Mouse (Mus musculus) urinary bladder, postnatal 10 days (tissue): ENCODE data around the gene Zdhhc7.

ENCODE experiments used
- DNase-seq: peaks from one replicate; pipeline ENCODE4 v3.0.0; 2022; ENCODE audit warnings: low spot score

Zdhhc7 gene

DNA sequence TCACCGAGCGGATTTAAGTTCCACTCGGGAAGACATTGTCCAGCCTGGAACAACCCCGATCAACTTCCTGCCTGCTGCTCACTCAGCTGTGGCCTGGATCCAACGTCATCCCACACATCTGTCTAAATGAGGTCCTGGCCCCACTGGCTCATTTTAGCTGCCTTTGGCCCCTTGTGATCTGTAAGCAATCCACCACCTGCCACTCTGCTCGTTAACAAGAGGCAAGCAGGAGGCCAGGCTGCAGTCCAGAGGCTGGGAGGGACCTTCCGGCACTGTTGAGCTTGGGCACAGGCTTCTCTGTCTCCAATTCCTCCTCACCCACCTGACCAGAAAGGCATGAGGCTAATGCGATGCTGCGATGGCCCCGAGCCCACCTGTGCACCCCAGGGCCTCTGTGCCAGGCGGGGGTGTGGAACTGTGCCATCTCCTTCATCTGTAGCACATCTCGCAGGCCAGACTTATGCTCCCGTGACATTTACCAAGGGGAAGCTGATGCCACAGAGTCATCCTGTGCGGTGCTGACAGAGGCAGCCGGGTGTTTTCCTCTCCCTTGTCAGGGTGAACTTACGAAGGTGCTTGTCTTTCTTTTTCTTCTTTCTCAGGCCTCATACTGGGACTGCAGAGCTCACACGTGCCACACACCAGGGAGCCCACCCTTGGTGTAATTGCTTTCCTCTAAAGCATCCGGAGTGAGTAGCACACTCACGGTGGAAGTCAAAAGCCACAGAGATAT, 33.2 kb downstream of the Zdhhc7 start:
- no peak for DNase-seq

DNA sequence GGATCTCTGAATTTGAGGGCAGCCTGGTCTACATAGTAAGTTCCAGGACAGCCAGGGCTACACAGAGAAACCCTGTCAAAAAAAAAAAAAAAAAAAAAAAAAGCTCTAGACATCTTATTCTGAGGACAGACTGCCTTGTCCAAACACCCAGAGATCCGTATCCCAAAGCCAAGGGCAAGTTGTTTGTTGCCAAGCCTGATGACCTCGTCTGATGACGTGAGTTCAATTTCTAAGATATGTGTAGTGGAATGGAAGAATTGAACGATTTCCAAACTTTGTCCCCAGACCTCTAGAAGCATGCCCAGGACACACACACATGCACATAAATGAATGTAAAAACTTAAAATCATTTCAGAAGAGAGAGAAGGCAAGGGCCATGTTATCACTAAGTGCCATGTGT, 35.1 kb downstream of the Zdhhc7 start:
- no peak for DNase-seq

DNA sequence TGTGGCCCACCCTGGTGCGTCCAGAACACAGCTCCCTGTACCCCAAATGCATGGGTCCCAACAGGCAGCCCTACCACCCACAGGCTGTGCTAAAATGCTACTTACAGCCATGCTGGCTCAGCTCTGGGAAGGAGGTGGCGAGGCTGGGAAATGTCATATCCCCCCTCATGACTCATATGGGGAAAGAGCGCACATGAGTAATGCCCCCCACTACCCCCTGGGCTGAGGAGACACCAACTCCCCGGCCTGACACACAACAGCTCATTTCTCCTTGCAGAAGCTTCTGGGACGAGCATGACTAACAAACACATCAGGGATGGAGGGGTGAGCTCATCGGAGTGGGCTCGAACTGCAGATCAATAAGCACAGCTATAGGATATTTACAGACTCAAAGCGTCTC, 35.7 kb downstream of the Zdhhc7 start:
- DNase-seq, result no peak

DNA sequence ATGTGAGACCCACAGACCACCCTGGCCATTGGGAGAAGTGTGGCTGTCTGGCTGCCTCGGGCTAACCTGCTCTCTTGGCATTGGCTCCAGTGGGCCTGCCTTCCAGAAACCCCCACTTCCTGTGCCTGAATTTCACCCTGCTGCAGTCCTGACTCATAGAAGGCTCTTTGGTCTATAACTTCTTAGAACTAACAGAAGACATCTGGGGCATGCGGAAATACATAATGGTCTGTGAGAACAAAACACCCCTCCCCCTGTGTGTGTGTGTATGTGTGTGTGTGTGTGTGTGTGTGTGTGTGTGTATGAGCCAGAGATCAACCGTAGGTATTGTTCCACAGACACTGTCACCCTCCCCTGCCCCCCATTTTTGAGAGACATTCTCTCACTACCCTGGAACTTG, 38.0 kb downstream of the Zdhhc7 start:
- DNase-seq, result no peak

DNA sequence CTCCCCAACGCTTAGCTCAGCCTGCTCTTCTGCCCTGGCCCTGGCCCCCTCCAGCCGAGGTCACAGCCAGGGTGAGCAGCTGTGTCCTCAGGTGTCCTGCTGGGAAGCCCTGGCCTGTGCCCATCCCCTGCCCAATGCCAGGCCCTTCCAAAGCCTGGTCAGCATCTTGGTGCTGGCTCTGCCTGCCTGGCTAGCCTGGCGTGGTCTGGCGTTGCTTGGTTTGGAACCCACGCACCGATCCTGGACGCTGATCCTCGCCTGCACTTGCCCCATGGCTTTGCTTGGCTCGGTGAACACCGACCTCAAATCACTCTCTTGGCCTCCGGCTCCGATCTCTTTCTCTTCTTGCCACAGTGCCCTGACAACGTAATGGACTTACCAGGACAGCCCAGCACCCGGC, 38.5 kb downstream of the Zdhhc7 start:
- DNase-seq, result no peak

DNA sequence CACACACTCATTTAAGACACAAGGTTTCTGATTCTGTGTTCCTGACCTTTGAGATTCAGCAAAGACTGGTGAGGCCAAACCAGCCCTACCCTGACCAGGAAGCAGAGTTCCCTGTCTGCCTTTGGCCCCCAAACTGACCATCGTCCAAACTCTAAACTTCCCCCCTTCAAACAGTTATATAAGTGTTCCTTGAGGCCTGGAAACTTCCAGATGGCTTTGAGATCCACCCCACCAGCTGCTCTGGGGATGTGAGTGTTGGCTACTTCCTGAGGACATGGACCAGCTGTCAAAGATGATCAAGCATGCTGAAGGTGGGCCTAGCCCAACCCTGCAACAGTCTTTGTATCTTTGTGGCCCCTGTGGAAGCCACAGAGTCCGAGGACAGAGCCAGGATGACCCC, 44.2 kb downstream of the Zdhhc7 start:
- DNase-seq, result no peak

DNA sequence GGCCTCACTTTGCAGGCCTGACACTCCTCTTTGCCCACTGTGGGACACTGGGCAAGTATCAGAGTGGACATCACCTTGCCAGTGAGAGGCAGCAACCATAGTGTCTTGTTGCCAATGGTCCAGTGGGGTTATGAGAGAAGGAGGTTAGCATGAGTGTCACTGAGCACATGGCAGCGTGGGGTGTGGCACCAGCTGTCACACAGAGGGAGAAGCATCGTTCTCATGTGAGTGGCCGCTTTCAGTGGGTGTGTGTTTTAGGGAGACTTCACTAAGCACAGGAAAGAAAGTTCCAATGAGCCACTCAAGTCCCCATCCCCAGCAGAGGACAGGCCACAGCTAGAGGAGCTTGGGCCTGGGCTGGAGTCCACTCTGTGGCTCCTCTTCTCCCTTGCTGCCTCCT, 46.4 kb downstream of the Zdhhc7 start:
- DNase-seq, result no peak

DNA sequence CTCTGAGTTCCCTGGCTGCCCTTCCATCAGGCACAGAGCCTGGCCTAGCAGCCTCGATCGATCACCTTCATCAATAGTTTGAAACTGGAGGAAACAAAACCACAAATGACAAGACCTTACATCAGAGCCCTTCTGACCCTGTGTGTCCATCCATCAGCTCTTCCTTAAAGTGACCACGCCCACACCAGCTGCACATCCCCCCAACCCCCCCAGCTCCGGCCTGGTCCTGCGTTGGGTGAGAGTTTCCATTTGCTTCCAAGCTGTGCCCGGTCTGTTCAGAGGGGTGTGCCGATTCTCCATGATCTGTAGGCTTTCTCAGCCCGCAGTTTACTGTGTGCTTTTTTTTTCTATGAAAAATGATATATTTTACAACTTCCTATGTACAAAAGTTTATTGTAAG, 49.0 kb downstream of the Zdhhc7 start:
- no peak for DNase-seq

DNA sequence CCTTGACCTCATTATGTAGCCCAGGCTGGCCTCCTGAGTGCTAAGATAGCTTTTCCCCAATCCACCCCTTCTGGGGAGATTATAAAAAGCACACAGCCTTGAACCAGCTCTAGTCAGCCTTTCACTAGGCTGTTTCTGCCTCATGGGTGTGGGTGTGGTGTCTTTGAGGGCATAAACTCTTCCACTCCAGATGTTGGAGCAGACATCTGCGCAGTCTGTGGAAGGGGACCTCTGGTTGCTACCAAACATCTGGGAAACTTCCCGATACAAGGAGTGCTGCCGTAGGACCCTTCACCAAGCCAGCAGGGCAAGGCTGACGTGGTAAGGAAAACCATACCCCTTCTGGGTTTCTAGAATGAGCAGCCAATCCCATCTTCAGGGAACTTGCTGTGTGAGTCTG, 49.4 kb downstream of the Zdhhc7 start:
- DNase-seq, result no peak

DNA sequence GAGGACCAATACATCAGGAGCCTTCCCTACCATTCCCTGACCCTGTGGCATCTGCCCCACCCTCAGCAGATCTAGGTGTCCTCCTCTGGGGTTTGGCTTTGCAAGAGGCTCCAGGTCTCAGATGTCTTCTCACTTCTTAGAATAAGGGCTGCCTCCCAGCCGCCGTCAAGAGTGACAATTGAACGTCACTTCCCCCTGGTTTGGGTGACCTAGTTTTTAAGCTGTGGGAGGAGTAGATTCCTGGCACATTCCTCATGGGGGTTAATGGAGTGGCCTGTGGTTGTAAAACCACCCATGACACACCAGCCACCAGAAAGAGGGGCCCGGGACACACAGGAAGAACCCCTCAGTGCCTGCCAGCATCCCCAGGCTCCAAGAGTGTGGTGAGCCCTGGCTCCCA, 50.3 kb downstream of the Zdhhc7 start:
- DNase-seq, result no peak

DNA sequence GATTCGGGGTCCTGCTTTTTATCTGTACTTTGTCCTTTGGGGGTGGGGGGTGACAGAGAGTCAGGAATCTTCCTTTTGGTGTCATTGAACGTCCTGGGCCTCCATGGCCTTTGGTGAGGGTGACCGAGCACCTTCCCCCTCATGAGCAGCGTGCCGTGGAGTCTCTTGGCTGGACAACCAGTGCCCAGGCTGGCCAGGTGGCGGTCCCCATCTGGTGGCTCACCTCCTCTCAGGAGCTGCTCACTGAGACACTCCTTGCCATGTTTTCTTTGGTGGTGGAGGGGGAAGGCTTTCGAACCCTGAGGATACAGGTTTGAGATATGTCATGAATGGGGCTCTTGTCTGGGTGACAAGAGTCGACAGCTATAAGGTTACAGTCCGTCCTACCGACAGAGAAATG, 50.9 kb downstream of the Zdhhc7 start:
- no peak for DNase-seq

DNA sequence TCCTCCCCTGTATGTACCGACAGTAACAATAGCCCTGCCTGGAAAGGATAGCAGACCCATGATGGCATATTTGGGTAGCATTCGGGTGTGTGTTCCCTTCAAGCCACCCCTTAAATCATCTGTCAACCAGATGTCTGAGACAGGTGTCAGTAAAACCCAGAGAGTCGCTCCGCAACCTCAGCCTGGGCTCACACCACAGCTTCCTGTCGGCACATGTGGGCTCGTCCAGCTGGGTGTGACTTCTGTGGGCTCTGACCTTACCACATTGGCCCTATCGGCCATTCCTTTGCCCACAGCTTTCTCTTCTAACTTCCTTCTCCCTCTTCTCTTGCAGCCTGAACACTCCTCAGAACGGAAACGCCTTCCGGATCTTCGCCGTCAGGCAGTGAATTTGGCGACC, 51.3 kb downstream of the Zdhhc7 start:
- no peak for DNase-seq

DNA sequence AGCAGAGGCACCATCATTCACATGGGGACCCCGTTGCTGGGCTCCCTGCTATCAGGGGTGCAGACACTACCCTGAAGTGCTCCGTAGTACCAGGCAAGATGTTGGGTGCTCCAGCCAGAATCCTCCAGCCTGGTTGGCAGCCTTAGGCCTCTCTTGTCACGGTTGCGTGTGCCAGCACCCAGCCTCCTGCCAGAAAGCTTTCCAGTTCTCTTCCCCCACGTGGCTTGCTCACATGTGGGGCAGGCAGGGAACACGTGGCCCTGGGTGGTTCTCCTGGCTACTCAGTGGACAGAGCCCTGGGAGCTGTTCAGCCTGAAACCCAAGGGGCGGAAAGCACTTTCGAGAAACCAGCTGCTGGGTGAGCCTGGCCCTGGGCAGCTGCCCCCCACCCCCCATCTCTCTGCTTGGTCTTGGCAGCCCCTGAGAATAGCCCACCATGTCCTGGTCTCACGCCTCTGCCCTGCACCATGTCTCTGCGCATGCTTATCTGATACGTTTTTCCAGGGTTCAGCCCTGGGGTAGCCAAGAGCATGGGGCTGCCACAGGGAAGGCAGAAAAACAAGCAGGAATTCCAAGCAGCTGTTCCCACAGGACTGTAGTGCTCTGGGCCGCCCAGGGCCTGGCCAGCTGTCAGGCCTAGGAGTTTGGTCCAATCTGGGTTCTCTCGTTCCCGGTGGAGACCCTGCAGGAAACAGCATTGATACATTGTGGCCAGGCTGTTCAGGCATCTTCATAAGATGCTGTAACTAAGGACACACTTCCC, 54.8 kb downstream of the Zdhhc7 start:
- peak; percentile 36 for DNase-seq

DNA sequence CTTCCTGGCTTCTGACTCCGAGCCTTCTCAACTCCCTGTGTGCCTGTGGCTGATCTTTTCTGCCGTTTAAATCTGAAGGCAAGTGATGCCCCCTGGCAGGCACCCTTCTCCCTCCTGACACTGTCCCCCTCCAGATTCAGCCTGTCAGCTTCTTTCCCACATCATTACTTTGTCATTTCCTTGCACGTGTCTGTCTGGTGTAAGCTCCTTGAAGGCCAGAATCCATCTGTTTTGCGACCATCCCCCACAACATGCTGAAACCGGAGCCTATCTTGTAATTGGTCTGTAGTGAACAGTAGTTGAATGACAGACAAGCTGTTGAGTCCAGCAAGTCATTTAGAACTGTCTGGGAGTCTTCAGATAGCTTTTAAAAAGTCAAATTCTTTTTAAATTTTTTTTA, 55.8 kb downstream of the Zdhhc7 start:
- no peak for DNase-seq

DNA sequence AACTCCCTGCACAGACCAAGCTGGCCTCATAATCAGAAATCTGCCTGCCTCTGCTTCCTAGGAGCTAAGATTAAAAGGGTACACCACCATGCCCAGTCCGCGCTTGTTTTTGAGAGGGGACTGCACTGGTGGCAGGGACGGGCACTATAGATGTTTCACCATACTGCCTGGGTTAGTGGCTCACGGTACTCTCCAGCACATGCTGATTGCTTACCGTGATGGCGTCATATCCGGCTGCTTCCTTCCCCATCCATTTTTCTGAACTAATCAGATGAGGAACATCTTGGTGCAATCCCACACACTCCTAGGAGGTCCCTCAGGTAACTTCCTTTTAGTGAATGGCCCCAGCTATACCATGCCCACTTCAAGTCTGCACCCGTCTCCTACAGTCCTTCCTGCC, 56.4 kb downstream of the Zdhhc7 start:
- DNase-seq, result no peak

DNA sequence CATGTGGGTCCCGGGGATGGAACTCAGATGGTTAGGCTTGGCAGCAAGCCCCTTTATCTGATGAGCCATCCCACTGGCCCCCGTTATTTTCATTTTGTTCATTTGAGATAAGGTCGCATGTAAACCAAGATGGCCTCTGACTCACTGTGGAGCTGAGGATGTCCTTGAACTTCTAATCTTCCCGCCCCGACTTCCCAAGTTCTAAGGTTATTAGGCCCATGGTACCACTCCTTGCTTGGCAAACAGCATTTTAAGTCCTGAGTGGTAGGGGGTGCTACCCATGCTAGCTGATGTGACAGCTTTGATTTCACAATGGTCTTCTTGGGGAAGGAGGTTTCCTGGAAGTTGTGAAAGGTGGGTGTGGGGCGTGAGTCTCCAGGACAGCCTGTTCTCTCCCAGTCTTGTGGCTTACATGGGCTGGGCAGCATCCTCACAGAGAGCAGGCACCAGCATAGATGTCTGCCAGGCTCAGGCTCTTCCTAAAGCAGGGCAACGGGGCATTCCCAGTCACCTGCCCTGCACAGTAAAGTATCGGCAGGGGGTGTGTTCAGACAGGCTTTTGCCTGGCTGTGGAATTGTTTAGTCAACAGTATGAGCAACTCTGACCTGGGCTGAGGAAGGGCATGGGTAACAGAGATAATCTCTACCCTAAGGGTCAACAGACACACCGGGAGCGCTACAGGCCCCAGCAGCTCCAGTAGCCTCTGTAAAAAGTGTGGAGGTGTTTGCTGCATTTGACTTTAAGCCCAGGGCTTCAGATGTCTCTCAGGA, 58.6 kb downstream of the Zdhhc7 start:
- no peak for DNase-seq

DNA sequence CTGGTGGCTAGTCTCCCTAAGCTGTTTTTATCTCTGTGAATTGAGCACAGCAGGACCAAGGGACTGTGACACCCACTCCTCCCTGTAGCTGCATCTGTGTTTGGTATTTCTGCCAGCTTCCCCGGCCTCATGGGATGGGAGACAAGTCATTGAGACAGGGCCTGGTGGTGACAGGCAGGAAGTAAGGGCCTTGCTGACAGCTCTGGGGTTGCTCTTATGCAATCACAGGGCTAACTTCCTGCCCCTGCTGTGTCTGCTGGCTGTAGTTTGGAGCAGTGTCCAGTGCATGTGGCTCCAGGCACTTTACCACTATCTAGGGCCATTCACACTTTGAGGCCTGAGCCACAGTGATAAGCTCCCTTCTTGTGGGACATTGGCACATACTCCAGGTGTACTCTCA, 60.4 kb downstream of the Zdhhc7 start:
- no peak for DNase-seq

DNA sequence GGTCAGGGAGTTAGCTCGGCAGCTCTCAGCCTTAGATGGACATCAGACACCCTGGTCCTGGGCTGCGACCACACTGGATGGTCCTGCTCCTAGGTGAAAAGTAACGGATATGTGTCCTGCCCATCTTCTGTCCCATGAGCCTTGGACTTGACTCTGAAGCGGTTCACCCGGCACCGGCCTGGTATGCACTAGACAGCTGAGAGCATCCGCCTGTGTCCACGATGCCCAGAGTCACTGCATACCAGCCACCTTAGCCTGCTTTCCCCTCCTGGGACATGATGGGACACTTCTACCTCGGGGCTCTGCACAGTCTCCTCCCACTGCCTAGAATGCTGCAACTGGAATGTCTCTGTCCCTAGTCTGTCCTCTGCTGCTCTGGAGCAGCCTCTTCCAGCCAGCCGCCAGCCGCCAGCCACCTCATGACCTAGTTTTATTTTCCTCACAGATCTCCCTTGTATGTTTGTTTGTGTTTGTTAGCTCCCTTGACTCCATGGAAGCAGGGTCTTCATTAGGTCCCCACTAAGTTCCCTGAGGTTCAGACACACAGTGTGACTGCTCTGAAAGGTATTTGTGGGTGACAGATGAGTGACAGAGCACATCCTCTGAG, 61.9 kb downstream of the Zdhhc7 start:
- no peak for DNase-seq

DNA sequence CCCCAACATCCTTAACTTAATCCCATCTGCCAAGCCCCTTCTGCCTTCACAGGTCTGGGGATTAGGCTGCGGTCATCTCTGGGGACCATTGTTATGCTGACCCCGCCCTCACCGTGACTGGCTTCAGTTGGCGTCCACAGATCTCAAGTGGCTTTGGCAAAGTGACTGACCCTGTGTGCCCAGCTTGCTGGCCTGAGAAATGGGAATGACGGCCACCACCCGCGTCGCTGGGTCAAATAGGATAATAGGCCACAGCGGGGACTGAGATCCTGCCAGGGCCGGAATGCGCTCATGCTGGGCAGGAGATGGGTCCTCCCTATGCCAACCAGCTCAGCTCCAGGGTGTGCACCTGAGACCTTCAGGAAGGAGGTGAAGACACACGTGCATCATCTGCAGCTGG, 62.5 kb downstream of the Zdhhc7 start:
- no peak for DNase-seq

DNA sequence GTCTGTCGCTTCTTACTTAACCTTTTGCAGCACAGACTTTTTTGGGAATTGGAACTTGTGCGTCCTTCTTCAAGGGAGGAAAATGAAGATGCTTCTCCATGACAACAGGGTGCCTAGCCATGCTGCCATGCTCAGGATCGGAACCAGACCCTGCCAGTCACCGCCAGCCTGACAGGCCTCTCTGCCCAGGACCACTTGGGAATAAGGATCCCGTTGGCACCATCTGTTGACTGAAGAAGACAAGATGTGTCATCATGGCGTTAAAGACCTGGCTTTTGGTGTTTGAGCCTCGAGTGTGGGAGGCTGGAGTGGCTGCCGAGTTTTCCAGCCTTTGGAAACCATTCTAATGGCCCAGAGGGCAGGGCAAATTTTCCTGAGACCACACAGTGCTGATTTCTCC, 63.7 kb downstream of the Zdhhc7 start:
- no peak for DNase-seq

DNA sequence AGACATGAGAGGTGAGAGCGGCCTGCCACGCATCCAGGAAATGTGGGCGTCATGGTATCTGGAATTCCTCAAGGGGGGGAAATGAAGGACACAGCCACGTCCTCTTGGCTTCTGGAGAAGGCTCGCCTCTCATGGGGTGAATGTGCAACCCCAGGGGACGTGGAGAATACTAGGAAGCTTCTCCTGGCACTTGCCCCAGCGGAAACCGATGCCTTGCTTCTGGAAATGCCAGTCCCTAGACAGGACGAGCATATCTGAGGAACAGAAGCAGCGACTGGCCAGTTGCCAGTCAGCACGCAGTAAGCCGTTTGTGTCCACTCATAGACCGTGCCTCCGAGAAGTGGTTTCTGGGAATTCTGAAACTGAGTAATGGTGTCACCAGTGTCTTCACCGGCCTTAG, 64.1 kb downstream of the Zdhhc7 start:
- no peak for DNase-seq

DNA sequence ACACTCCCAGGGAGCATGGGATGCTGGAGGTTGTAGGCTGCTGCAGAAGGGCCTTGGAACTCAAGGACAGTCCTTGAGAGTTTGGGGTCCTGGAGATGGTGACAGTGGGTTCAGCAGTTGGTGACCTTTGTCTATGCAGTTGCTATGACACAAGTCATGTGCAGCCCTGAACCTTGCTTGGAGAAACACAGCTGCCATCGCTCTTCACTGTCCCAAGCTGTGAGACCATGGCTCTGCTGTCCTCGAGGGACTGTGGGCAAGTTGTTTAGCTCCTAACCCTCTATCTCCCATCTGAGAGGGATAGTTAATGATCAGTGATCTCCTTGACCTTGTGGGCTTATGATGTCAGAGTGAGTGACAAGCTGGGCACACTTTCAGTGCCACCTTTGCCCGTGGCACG, 64.7 kb downstream of the Zdhhc7 start:
- DNase-seq, result no peak

DNA sequence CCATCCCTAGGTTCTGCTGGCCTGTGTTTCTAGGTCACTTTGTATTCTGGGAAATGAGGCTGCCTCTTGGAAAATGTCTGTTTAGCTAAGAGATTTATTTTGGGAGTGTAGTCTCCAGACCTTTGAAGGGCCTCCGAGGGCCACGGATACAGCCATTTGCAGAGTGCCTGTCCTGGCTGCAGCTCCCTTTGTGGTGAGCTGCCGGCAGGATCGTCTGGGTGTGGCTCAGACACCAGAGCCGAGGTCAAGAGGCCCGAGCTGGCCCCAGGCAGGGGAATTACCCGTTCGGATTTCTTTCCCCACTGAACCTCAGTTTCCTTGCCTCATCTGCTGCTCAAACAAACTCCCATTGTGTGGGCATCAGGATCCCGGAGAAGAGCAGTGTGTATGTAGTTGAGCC, 65.2 kb downstream of the Zdhhc7 start:
- DNase-seq, result no peak
